Mouse (Mus musculus) brain, embryonic 18.5 days (tissue): Measurements from ENCODE around the gene Shc2.

ENCODE experiments used
- DNase-seq: peaks from one replicate; pipeline ENCODE4 v3.0.0-alpha.2; 2012; ENCODE audit warnings: low read depth, low spot score

Gene Shc2

GRCm38 (mm10) chr10:79581501-79581900 lies 56.2 kb downstream of the Shc2 start:
- no peak for DNase-seq

GRCm38 (mm10) chr10:79580811-79581210 lies 56.9 kb downstream of the Shc2 start:
- no peak for DNase-seq

- DNase-seq = no peak
These were observed 57.4 kb downstream of the Shc2 start for GRCm38 (mm10) chr10:79580356-79580755.

- DNase-seq = no peak
These were observed 57.9 kb downstream of the Shc2 start for GRCm38 (mm10) chr10:79579781-79580180.

GRCm38 (mm10) chr10:79578891-79579290 lies 58.8 kb downstream of the Shc2 start:
- no peak for DNase-seq

- no peak for DNase-seq
These were observed 59.4 kb downstream of the Shc2 start for GRCm38 (mm10) chr10:79578276-79578675.

GRCm38 (mm10) chr10:79577376-79577775 lies 60.3 kb downstream of the Shc2 start:
- no peak for DNase-seq

GRCm38 (mm10) chr10:79575754-79576153 lies 62.0 kb downstream of the Shc2 start:
- DNase-seq = no peak

- DNase-seq = no peak
These were observed 62.9 kb downstream of the Shc2 start for GRCm38 (mm10) chr10:79574796-79575195.

GRCm38 (mm10) chr10:79574350-79574749 lies 63.4 kb downstream of the Shc2 start:
- no peak for DNase-seq

GRCm38 (mm10) chr10:79573611-79574010 lies 64.1 kb downstream of the Shc2 start:
- DNase-seq = no peak

- no peak for DNase-seq
These were observed 66.4 kb downstream of the Shc2 start for GRCm38 (mm10) chr10:79571314-79571713.

GRCm38 (mm10) chr10:79569921-79570320 lies 67.8 kb downstream of the Shc2 start:
- no peak for DNase-seq
